Mouse (Mus musculus) kidney, postnatal 4 days (tissue): ENCODE measurements at regions not wholly inside any gene's neighbourhood (a gene's known extent, or its start where the extent isn't known, plus 50 kb on each side); places are given as distances from the start of the nearest gene placed in this dataset.

ENCODE experiments used
- DNase-seq, 2 experiments: peaks; one replicate each; pipeline ENCODE4 v3.0.0; 2021; ENCODE audit warnings: mixed read lengths in 2 of 2

GRCm38 (mm10) chr3:80284656-80285055 lies 400.3 kb downstream of the Fam198b start:
- no peak for DNase-seq

- DNase-seq: no peak
Measured at GRCm38 (mm10) chr3:80285246-80285645, 400.9 kb downstream of the Fam198b start.

- DNase-seq: no peak
Measured at GRCm38 (mm10) chr3:80293485-80293884, 409.2 kb downstream of the Fam198b start.

- DNase-seq: no peak
Measured at GRCm38 (mm10) chr3:80307632-80308031, 423.3 kb downstream of the Fam198b start.

DNA sequence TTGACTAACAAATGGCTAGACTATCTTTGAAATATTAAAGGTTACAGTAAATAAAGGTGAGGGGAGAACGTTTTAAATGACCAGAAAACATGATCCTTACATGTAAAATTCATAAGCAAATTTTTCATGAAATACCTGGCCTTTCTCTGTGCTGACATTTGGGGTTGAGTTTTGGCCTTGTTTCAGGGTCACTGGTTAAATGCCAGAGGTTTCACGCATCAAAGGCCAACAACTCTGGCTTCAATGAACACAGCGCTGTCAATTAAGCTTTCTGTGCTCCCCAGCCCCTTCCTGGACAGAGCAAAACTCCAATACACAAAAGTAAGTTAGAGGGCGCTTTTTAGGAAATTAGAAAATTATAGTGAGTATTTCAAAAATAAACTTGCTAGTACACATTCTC lies 425.6 kb downstream of the Fam198b start:
- no peak for DNase-seq

DNA sequence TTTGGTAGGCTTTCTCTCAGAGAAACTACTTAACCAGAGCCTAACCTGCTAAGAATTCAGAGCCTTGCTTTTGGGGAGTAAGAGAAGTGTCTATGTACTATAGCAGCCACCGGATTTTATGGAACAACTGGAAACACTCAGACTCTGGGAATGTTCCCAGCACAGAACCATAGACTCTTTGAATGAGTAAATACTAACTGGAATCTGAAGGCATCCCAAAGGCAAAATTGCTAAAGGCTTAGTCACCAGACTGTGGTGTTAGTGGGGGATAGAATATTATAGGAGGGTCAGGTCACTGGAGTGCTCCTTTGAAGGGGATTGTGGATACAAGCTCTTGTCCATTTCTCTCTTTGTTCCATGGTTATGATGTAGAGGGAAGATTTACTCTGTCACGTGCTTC lies 427.4 kb downstream of the Fam198b start:
- no peak for DNase-seq

DNA sequence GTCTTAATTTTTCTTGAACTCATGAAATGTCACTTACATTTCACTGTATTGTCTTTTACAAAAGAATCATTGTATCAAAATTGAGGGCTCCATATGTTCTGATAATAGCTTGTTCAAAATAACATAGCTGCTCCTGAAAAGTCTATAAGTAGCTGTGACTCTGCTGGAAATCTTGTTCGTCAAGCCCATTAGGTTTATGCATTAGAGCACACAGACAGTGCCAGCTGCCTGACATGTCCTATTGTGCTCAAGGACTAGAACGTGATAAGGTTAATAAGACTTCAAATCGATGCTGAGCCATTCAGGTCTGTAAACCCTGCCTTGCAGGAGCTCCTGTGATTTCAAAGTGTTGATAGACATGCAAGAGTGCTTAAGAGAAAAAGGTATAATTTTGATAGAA lies 438.0 kb downstream of the Fam198b start:
- no peak for DNase-seq

DNA sequence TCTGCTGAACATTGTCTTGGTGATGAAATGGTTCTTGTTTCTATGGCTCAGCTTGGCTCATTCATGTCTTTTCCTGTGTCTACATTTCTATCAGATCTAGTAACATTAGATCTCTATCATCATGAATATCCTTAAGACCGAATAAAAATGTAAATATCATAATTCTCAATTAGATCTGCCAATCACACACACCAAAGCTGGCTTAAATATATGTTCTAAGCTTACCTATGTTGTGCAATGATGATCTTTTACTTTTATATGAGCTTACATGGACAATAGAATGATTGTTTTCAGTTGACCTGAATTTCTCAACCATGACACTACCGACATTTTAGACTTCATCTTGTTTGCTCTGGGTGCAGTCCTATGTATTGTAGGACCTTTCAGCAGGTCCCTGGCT lies 440.4 kb downstream of the Fam198b start:
- no peak for DNase-seq

DNA sequence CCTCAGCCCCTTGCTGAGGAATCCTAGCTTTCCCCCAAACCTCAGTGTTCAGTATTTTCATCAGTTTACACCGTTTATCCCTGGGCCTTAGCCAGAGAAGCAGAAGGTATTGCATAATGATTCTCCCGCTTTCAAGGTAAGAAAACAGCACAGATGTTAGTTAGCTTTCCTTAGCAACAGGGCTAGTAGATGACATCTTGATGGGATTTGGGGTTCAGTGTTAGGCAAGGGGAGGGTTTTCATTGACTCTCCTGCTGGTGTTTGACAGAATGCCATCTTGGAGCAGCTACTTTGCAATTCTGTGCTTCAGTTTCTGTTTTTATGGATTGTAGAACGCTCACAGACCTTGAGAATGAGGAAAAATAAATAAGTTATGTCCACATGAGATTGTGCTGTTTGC lies 447.4 kb downstream of the Fam198b start:
- DNase-seq: no peak

GRCm38 (mm10) chr3:80334446-80334893 lies 450.1 kb downstream of the Fam198b start:
- no peak for DNase-seq

- DNase-seq: no peak
Measured at GRCm38 (mm10) chr3:80336123-80336674, 451.9 kb downstream of the Fam198b start.

- no peak for DNase-seq
Measured at GRCm38 (mm10) chr3:80367972-80368371, 434.7 kb downstream of the Gria2 start.

GRCm38 (mm10) chr3:80369214-80369941 lies 433.3 kb downstream of the Gria2 start:
- DNase-seq: no peak

GRCm38 (mm10) chr3:80372436-80372835 lies 430.2 kb downstream of the Gria2 start:
- DNase-seq: peak in 1 of 2 experiments; percentile 3

DNA sequence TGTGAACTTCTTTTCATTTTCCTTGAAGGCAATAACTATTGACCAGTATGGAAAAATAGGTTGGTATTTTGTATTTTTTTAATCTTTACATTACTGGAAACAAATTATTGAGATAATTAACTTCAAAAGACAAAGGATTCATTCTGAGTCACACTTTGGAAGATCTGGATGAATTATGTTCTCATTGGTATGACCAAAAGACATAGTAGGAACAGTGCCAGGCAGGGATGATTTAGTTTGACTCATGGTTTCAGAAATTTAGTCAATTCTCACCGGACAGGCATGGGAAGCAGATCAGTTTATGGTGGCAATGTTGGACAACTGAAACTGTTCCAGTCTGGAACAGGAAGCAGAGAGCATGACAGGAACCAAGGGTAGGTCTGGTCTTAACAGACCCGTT lies 416.6 kb downstream of the Gria2 start:
- DNase-seq: no peak

DNA sequence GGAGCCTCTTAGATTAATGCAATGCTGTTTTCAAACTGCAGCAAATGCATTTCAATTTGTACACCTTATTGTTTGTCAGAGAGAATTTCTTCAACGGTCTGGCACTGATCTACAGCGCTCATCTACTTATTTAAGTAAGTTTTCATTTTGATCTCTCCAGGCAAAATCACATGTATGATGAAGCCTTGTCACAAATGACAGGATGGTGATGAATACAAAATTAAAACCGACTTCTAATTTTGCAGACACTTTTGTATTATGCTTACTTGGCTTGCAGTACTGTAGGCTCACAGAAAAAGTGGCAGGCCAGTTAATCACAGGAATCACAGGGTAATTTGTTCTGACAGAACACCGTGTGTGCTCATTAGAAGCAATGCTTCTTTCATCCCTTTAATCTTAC lies 406.4 kb downstream of the Gria2 start:
- no peak for DNase-seq

DNA sequence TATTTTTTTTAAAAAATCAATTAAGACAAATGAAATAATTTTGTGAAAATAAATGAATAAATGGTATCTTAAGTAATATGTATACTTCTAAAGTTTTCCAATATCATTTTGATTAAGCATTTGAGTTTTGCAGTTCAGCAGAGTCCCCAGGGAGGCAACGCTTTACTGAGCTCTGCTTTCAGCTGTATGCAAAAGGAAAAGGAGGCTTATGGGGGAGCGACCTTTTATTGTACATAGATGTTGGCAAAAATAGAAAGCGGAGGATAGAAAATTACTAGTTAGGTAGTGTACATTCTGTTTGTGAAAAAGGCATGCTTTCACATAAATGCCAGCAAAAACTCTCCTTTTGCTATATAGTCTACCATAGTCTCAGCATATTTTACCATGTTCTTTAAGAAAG lies 382.2 kb downstream of the Gria2 start:
- no peak for DNase-seq

- DNase-seq: no peak
Measured at GRCm38 (mm10) chr3:80421461-80421860, 381.2 kb downstream of the Gria2 start.

GRCm38 (mm10) chr3:80422106-80422505 lies 380.5 kb downstream of the Gria2 start:
- no peak for DNase-seq

DNA sequence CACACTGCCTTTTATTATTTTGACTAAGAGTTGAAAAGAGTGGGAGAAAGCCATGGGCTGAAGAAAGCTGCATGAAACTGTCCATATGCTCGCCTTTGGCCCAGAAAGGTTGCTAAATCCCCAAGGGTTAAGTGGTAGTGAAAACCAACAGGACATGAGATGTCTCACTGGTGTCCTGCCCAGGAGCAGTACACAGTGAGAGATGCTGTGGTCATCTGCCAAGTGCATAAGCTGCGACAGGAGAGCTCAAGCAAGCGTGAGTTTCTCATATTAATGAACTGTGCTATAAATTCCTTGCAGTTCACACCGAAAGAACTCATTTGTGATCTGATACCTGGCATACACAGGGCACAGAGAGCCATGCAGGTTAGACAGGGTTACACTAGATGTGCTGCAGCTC lies 380.0 kb downstream of the Gria2 start:
- DNase-seq: no peak
